Mouse (Mus musculus) mature B cell (primary cell): ENCODE measurements around the gene Nrf1.

Experiments
- in situ Hi-C: fragments of 300-500 bp; cut with MboI; formaldehyde crosslinking; loops from 2 replicates; pipeline ENCODE4 v1.14.3; 2019

The Nrf1 gene

GRCm38 (mm10) chr6:30147058-30147457 is 99.3 kb downstream of the Nrf1 start:
- in situ Hi-C loops: no loop called here

GRCm38 (mm10) chr6:30147753-30148152 is 100.0 kb downstream of the Nrf1 start:
- in situ Hi-C loops: no loop called here

- in situ Hi-C loops: no loop called here
These were observed 102.7 kb downstream of the Nrf1 start for GRCm38 (mm10) chr6:30150471-30150870.

GRCm38 (mm10) chr6:30152163-30152562 is 104.4 kb downstream of the Nrf1 start:
- in situ Hi-C loops: no loop called here

GRCm38 (mm10) chr6:30152649-30153048 is 104.9 kb downstream of the Nrf1 start:
- in situ Hi-C loops: no loop called here

GRCm38 (mm10) chr6:30153076-30153475 is 105.3 kb downstream of the Nrf1 start:
- in situ Hi-C loops: no loop called here

- in situ Hi-C loops: no loop called here
These were observed 106.1 kb downstream of the Nrf1 start for GRCm38 (mm10) chr6:30153733-30154415.

GRCm38 (mm10) chr6:30159516-30160045 is 111.8 kb downstream of the Nrf1 start:
- in situ Hi-C loops: no loop called here

GRCm38 (mm10) chr6:30160408-30160807 is 112.6 kb downstream of the Nrf1 start:
- in situ Hi-C loops: no loop called here

GRCm38 (mm10) chr6:30161618-30162017 is 113.8 kb downstream of the Nrf1 start:
- in situ Hi-C loops: no loop called here

- in situ Hi-C loops: no loop called here
These were observed 114.3 kb downstream of the Nrf1 start for GRCm38 (mm10) chr6:30162091-30162490.

- in situ Hi-C loops: no loop called here
These were observed 118.6 kb downstream of the Nrf1 start for GRCm38 (mm10) chr6:30166349-30166748.

- in situ Hi-C loops: no loop called here
These were observed 119.4 kb downstream of the Nrf1 start for GRCm38 (mm10) chr6:30167192-30167591.

GRCm38 (mm10) chr6:30168275-30168674 is 120.5 kb downstream of the Nrf1 start:
- in situ Hi-C loops: no loop called here

GRCm38 (mm10) chr6:30169148-30169547 is 121.4 kb downstream of the Nrf1 start:
- in situ Hi-C loops: no loop called here

- in situ Hi-C loops: no loop called here
These were observed 123.4 kb downstream of the Nrf1 start for GRCm38 (mm10) chr6:30171226-30171625.

- in situ Hi-C loops: no loop called here
These were observed 124.2 kb downstream of the Nrf1 start for GRCm38 (mm10) chr6:30171967-30172366.

- in situ Hi-C loops: no loop called here
These were observed 124.6 kb downstream of the Nrf1 start for GRCm38 (mm10) chr6:30172441-30172819.

- in situ Hi-C loops: no loop called here
These were observed 125.2 kb downstream of the Nrf1 start for GRCm38 (mm10) chr6:30172820-30173550.

GRCm38 (mm10) chr6:30173551-30174460 is 126.0 kb downstream of the Nrf1 start:
- in situ Hi-C loops: no loop called here

- in situ Hi-C loops: no loop called here
These were observed 126.9 kb downstream of the Nrf1 start for GRCm38 (mm10) chr6:30174461-30175224.
